Mouse (Mus musculus) kidney, postnatal 4 days (tissue): Measurements from ENCODE around the gene Fgf4.

Experiments
- DNase-seq, 2 experiments: peaks; one replicate each; pipeline ENCODE4 v3.0.0; 2021; ENCODE audit warnings: mixed read lengths in 2 of 2

Fgf4 gene

DNA sequence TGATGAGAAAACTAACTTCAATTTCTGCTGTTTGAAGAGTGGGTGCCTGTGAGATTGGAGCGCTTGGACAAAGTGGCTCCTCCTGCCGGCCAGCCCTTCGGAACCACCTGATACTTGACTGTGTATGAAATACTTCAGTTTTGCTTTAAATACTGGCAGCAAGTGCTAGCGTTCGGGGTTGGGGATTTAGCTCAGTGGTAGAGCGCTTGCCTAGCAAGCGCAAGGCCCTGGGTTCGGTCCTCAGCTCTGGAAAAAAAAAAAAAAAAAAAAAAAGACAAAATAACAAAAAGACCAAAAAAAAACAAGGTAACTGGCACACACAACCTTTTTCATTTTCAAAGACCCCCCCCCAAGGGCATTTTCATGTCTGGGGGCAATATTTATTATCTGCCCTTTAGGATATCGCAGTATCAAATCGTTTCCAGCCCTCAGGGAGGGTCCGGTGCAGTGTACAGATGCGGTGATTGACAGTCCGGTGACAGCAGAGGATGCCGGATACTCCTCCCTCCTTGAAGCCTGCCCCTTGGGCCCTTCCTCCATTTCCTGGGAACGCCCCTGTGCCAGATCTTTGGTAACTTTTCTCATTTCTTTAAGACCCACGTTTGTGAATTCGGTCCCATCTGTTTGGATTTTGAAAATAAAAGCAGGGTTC is 67.3 kb downstream of the Fgf4 start:
- DNase-seq, result peak in 1 of 2 experiments; percentile 49
